Mouse (Mus musculus) fat pad, adult 2 months (tissue): Measurements from ENCODE around the gene Zfp212.
"Not testable (repeated sequence)": the region's sequence is repeated elsewhere in the genome, so short reads cannot be mapped to it uniquely, and the experiment has no call there.

ENCODE experiments used
- DNase-seq: peaks from one replicate; pipeline ENCODE4 v3.0.0-alpha.2; 2011; ENCODE audit warnings: low read depth, low spot score; ENCODE audit errors: extremely low read depth

Gene Zfp212

DNA sequence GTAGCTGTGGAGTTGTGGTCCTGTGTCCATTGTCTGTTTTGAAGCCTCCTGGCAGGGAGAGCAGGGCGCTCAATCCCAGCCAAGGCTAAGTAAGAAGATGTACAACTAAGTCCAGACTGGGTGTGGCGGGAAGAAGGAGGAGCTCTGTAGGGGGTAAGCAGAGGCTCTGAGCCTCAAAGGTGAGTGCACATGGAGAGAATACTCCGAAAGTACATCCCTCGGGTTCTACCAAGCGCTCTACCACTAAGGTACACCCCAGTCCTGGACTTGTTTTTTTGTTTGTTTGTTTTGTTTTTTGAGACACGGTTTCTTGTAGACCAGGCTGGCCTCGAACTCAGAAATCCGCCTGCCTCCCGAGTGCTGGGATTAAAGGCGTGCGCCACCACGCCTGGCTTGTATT lies 22.2 kb downstream of the Zfp212 start:
- DNase-seq = no peak

DNA sequence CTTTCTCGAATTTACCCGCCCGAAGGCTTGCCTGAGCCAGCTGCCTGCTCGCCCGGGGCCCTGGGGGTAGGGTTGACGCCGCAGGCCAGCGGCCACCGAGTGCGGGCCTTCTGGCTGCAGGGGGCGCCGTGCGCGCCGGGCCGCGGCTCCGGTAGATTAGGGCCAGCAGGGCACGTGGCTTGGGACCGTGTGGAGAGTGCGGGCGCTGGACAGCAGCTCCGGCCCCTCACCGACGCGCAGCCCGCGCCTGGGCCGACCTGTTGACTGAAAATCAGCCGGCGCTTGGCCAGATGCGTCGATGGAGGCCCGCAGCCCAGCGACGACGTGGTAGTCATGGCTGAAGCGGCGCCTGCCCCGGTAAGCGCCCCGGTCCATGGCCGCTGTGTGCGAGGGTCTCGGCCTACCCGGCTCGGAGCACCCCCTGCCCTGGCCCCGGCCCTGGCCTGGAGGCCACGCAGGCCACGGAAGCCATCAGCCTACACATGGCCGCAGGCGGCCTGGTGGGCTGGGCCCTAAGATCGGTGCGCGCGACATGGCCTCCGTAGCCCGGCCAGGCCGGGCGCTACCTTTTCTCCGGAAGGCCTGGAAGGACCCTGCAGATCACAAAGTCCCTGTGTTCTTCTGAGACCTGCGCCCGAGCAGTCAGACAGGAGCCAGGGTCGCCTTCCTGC lies 22.9 kb downstream of the Zfp212 start:
- no peak for DNase-seq

GRCm38 (mm10) chr6:47943721-47944120 lies 23.4 kb downstream of the Zfp212 start:
- no peak for DNase-seq

DNA sequence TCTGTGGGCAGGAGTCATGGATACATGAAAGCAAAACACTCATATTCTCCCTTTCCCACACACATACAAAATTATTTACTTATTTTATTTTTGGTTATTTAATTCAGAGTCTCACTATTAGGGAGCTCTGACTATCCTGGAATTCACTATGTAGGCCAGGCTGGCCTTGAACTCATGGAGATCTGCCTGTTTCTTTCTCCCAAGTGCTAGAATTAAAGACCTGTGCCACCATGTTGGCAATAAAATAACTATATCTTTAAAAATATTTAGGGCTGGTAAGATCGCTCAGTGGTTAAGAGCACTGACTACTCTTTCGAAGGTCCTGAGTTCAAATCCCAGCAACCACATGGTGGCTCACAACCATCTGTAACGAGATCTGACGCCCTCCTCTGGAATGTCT lies 27.1 kb downstream of the Zfp212 start:
- DNase-seq = no peak

DNA sequence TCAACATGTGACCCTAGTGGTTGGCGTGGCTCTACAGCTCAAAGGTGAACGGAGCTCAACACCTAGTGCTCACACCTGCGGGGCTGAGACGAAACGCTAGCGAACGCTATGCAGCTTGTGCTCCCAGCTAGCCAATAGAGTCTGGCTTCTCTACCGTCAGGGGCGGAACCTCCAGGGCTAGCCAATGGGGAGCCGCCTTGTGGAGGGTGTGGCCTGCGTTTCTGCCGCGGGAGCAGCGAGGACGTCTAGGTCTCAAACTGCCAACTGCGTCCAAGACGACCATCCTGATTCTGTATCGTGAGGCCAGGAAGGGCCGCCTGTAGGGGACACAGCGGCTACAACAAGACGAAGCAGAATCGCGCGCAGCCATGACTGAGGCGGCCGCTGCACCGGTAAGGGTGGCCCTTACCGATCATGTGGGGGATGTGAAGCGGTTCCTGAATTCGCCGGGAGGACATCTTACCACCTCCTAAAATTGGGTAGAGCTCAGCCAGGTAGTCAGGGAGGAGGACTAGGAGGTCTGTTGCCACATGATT lies 33.0 kb downstream of the Zfp212 start, which contains the start of gene Zfp956:
Zfp956 (plus strand) TSS at position 200 of the 536 bp plus-strand sequence.
- DNase-seq = peak; percentile 47

- DNase-seq = no peak
Observed at GRCm38 (mm10) chr6:47954425-47954824, 34.1 kb downstream of the Zfp212 start.

DNA sequence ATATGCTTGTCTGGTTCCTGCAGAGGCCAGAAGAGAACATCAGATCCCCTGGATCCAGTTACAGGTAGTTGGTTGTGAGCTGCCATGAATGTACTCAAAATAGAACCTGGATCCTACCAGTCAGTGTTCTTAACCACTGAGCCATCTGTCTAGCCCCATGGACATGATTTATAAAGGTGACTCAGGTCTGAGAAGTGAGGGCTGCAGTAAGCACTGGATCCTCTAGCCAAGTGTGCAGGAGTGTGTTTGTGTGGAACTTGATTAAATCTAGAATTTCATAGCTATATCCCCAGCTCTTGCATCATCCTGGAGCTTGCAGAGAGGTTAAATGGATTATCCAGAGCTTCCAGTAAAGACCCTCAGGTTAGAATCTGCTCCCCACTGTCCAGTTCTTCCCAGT lies 37.5 kb downstream of the Zfp212 start:
- peak; percentile 80 for DNase-seq

GRCm38 (mm10) chr6:47960685-47961421 lies 40.6 kb downstream of the Zfp212 start:
- no peak for DNase-seq

- no peak for DNase-seq
Observed at GRCm38 (mm10) chr6:47963051-47963450, 42.8 kb downstream of the Zfp212 start.

DNA sequence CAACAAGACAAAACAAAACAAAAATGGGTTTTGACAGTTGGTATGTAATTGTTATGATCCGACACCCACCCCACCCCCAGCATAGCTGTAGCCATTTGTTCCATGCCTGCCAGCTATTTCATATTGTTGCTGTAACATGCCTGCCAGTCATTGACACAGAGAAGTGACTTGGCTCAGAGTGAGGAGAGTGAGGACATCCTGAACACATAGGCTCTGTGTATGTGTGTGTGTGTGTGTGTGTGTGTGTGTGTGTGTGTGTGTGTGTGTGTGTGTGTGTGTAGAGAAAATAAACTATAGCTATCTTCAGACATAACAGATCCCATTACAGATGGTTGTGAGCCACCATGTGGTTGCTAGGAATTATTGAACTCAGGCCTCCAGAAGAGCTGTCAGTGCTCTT lies 47.9 kb downstream of the Zfp212 start:
- not testable (repeated sequence) for DNase-seq

GRCm38 (mm10) chr6:47974599-47974998 lies 54.3 kb downstream of the Zfp212 start:
- no peak for DNase-seq

- no peak for DNase-seq
Observed at GRCm38 (mm10) chr6:47978897-47979368, 58.7 kb downstream of the Zfp212 start.
